Mouse (Mus musculus): Measurements from ENCODE around the gene Neurog2.

- TF ChIP-seq CTCF (IDR thresholded peaks at IDR 0.05; ENCODE audit: control insufficient read depth, insufficient read depth, insufficient replicate concordance, low read depth, low read length) (no peak), POLR2A (IDR thresholded peaks at IDR 0.05; ENCODE audit: control insufficient read depth, low read depth, low read length) (no peak)
Observed at GRCm38 (mm10) chr3:127660712-127661111, 27.8 kb downstream of the Neurog2 start.

Measured in testis, adult 2 months (tissue).